10 mouse cellular contexts compared by ENCODE assay signal in the genomic region with DNA sequence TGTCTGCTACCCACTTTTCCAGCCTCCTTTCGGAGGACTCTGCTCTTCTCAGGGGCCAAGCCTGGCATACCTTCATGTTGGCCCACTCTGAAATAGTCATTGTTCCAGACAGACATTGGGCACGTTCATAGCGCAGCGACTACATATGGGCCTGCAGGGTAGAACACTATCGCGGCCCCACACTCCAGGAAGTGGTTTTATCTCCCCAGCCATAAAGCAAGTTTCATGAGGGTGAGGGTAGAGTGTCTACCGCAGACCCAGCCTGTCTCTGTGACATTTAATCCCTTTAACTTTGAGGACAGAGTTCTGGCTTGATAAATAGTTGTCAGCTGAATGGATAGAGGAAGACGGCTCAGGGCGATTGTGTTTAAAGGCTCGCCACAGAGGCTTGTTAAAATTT.
DNase-seq lines count a peak whose midpoint lies in the region; ATAC-seq and TF ChIP-seq lines count a peak whose summit lies in the region.
"Had no signal": no experiment of that assay in that cellular context is flagged by ENCODE, and none has a peak within 500 bp of the region (broad histone marks: within the 10 kb centered on the region; RNA-seq: fewer than 3 reads in every experiment).

No protein-coding gene starts in this region.

- intact Hi-C loops in heart, postnatal 36 days (cut with DNase I): no loop called here
- intact Hi-C loops in heart, adult 2 months (cut with DNase I): no loop called here

- H3K4me2 ChIP-seq in heart, embryonic 13.5 days: peak overlapping the region; percentile 29
- peak overlapping the region; percentile 58 for H3K4me2 ChIP-seq in limb, embryonic 13.5 days (replicated peaks)

- 42% methylated on average over 10 of the region's 10 CpGs for WGBS in heart, embryonic 13.5 days
- 8% methylated on average over 10 of the region's 10 CpGs for WGBS in limb, embryonic 13.5 days
- 36% methylated on average over 10 of the region's 10 CpGs for WGBS in heart, adult 2 months

- H3K27me3 ChIP-seq in heart, embryonic 13.5 days (replicated peaks): no peaks in the 10 kb centered on the region
- peaks cover 28% of the 10 kb centered on the region for H3K27me3 ChIP-seq in limb, embryonic 13.5 days
- no peaks in the 10 kb centered on the region for H3K27me3 ChIP-seq in heart, adult 2 months (ENCODE audit: control insufficient read depth, insufficient read depth, low read length)
- H3K27me3 ChIP-seq: neural tube, embryonic 12.5 days had no signal

- no peaks in the 10 kb centered on the region for H3K79me2 ChIP-seq in heart, adult 2 months (replicated peaks; ENCODE audit: control insufficient read depth, insufficient read depth, low read length)

- no peak for TF ChIP-seq POLR2A in heart, adult 2 months (IDR thresholded peaks at IDR 0.05; ENCODE audit: insufficient read depth, low read depth, low read length)

- no peaks in the 10 kb centered on the region; the same call in 1 of the 2 replicates for H3K4me1 ChIP-seq in heart, embryonic 13.5 days
- H3K4me1 ChIP-seq in limb, embryonic 13.5 days: peaks cover 25% of the 10 kb centered on the region
- H3K4me1 ChIP-seq in heart, adult 2 months (ENCODE audit: control insufficient read depth, insufficient read depth, low read length): no peaks in the 10 kb centered on the region

- TF ChIP-seq EP300 in heart, adult 2 months (IDR thresholded peaks at IDR 0.05; ENCODE audit: insufficient read depth, low read depth, low read length): no peak

- H3K9ac ChIP-seq in heart, embryonic 13.5 days: no peak overlapping the region
- H3K9ac ChIP-seq in limb, embryonic 13.5 days: no peak overlapping the region
- H3K9ac ChIP-seq in heart, adult 2 months (ENCODE audit: low read depth, low read length): no peak overlapping the region
- H3K9ac ChIP-seq: neural tube, embryonic 12.5 days had no signal

- no peak for ATAC-seq in heart, embryonic 13.5 days (ENCODE audit: extremely low read depth, insufficient number of reproducible peaks, low FRiP score, low TSS enrichment)
- peak; percentile 72 for ATAC-seq in limb, embryonic 13.5 days (ENCODE audit: low FRiP score, low read depth)

- no peak overlapping the region for H3K4me3 ChIP-seq in heart, embryonic 13.5 days
- H3K4me3 ChIP-seq in limb, embryonic 13.5 days: peak overlapping the region; percentile 21; the same call in 1 of the 2 replicates
- H3K4me3 ChIP-seq in heart, adult 2 months: no peak overlapping the region
- H3K4me3 ChIP-seq: neural tube, embryonic 12.5 days had no signal

- H3K27ac ChIP-seq in heart, embryonic 13.5 days (replicated peaks): no peak overlapping the region
- H3K27ac ChIP-seq in limb, embryonic 13.5 days: no peak overlapping the region; the same call in 1 of the 2 replicates
- no peak overlapping the region for H3K27ac ChIP-seq in heart, adult 2 months
- H3K27ac ChIP-seq: neural tube, embryonic 12.5 days had no signal

- TF ChIP-seq CTCF in heart, adult 2 months (IDR thresholded peaks at IDR 0.05): no peak

- H3K36me3 ChIP-seq in heart, embryonic 13.5 days: no peaks in the 10 kb centered on the region
- no peaks in the 10 kb centered on the region for H3K36me3 ChIP-seq in limb, embryonic 13.5 days
- H3K36me3 ChIP-seq in heart, adult 2 months (ENCODE audit: control insufficient read depth, insufficient read depth, low read length): no peaks in the 10 kb centered on the region
- H3K36me3 ChIP-seq: neural tube, embryonic 12.5 days had no signal

- H3K9me3 ChIP-seq in heart, embryonic 13.5 days: no peaks in the 10 kb centered on the region
- H3K9me3 ChIP-seq in limb, embryonic 13.5 days: no peaks in the 10 kb centered on the region
- H3K9me3 ChIP-seq: neural tube, embryonic 12.5 days had no signal

- no peak for DNase-seq in heart, postnatal 36 days
- peak; percentile 76 for DNase-seq in c-Kit-positive CD71-positive TER-119-positive erythroid progenitor cells, embryonic 14.5 days (ENCODE audit: low spot score)
- DNase-seq in natural killer cell, adult 2 months (ENCODE audit: low spot score in 2 of 2): peak; percentile 5 to 16
- DNase-seq in heart, adult 2 months: no peak
- DNase-seq in adrenal gland, adult 2 months: no peak
- no peak for DNase-seq in retina, embryonic 14.5 days (ENCODE audit: low spot score)
- DNase-seq: kidney, postnatal 36 days had no signal

Comparison
In these comparisons a context has a peak if more than half of its experiments do, and no peak if none do; other contexts are left out.
1. DNase-seq: peak in c-Kit-positive CD71-positive TER-119-positive erythroid progenitor cells, embryonic 14.5 days (single experiment) and natural killer cell, adult 2 months (2 of 2); none in heart, postnatal 36 days (0 of 2), heart, adult 2 months (0 of 2), adrenal gland, adult 2 months (single experiment) and retina, embryonic 14.5 days (single experiment).